Mouse (Mus musculus): Measurements from ENCODE around the gene Pck2. TPM values are rescaled to one million over a fixed set of nuclear protein-coding genes. Genes with fewer than 3 reads are reported as not detected.
A peak's percentile ranks its signal among the peaks of the same experiment; 100 is the strongest.

Pck2 gene
- total RNA-seq, 2 experiments from 2014 or later = 45.2 to 51.4 TPM

DNA sequence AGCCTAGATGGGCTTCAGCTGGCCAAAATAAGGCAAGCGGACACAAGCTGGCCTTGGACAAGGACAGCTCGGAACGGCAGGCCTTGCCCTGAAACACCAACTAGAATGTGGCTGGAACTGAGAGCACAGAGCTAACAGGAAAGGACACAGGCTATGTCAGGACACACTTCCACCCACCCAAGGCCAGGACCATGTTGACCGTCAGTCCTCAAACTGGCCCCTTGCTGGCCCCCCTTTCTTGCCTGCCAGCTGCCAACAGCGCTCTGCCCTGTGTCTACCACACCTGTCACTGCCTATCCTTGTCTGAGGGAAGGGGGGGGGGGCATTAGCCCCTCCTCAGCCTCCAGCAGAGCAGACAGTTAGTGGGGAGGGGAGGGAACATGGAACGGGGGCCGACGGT is 35.2 kb downstream of the Pck2 start, which contains the start of gene Fitm1:
TSS of gene Fitm1 (plus strand) at position 316 of the 400 bp plus-strand sequence.
- no peak for DNase-seq

GRCm38 (mm10) chr14:55575711-55576110 is 35.6 kb downstream of the Pck2 start:
- no peak for DNase-seq

DNA sequence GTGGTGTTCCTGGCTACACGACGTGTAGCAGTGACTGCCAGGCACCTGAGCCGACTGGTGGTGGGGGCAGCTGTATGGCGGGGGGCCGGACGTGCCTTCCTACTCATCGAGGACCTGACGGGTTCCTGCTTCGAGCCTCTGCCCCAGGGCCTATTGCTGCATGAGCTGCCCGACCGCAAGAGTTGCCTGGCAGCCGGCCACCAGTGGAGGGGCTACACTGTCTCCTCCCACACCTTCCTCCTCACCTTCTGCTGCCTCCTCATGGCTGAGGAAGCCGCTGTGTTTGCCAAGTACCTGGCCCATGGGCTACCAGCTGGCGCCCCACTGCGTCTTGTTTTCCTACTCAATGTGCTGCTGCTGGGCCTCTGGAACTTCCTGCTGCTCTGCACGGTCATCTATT is 36.3 kb downstream of the Pck2 start:
- no peak for DNase-seq

- peak; percentile 89 for DNase-seq
These were observed 38.0 kb downstream of the Pck2 start, which contains the start of gene Psme1 for GRCm38 (mm10) chr14:55577871-55578667. Gene Psme1, plus strand, starts transcription at chr14:55578123.

GRCm38 (mm10) chr14:55578668-55579269 is 38.7 kb downstream of the Pck2 start:
- peak; percentile 85 for DNase-seq

GRCm38 (mm10) chr14:55579511-55580496 is 39.7 kb downstream of the Pck2 start:
- DNase-seq = no peak

DNA sequence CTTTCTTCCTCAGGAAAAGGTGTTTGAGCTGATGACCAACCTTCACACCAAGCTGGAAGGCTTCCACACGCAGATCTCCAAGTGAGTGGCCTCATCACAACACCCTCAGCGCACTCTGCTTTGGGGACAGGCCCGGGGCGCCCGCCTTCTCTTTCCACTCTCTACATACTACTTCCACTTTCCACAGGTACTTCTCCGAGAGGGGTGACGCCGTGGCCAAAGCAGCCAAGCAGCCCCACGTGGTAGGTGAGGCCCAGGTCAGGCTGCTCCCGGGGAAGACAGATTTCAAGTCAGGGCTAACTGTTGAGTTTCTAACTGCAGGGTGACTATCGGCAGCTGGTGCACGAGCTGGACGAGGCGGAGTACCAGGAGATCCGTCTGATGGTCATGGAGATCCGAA is 40.7 kb downstream of the Pck2 start:
- no peak for DNase-seq

DNA sequence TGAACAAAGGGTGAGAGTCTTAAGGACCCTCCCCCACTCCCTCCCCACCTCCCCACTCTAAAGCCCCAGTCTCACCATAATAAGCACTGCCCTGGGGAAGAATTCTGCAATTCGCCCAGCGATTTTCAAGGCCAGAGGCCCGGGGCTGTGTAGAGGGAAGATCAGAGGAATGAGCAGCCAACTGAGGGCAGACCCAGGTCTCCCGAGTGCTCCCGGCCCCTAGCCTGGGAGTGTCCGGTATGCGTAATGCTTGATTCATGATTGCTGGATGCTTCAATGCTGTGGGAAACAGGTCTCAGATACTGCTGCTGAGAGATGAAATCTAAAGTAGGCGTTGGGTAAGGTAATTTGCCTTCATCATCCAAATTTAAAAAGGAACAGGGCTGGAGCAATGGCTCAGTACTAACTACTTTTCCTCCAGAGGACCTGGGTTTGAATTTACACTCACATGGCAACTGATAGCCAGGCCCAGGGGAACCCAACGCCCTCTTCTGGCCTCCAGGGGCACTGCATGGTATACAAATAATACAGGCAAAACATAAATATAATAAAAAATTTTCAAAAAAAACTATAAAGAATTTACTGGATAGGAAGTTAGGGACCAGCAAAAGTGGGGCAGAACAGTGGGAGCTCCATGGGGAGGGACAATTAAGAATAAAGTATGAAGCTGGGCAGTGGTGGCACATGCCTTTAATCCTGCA is 42.1 kb downstream of the Pck2 start:
- DNase-seq = no peak

DNA sequence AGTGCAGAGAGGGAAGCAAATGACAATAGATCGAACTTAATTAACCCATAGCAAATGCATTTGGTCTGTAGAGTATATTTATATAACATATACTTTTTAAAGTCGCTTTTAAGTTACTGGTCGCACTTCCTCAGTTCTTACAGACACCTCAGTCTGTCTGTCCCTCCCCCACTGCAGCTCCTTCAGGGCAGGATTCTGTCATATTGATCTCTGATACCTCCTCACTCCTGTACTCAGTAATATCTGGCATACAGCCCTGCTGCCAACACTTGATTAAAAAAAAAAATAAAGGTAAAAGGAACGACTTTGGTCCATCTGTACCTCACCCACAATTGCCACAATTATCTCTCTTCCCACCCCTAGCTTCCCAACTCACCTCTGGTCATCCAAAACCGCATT is 44.2 kb downstream of the Pck2 start:
- no peak for DNase-seq

GRCm38 (mm10) chr14:55584702-55585565 is 44.9 kb downstream of the Pck2 start, which contains the start of gene Emc9:
Gene Emc9, minus strand, starts transcription at chr14:55585302.
- DNase-seq = peak; percentile 91

DNA sequence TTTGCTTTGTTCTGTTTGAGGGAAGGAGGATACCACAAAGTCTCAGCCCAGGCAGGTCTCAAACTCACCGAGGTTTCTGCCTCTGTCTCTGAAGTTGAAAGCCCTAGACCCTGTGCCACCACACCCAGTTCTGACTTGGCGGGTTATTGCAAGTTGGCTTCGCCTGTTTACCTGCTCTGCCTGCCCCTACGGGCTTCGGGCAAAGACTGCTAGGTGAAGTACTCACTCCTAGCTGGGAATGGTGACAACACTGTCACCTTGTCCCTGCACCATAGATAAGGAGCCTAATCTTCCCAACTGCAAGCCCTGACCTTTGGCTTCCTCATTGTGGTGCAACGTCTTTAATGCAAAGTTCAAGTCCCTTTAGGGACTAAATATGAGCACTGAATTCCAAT is 45.5 kb downstream of the Pck2 start:
- DNase-seq = peak; percentile 32

- DNase-seq = no peak
These were observed 46.1 kb downstream of the Pck2 start for GRCm38 (mm10) chr14:55586149-55586548.

DNA sequence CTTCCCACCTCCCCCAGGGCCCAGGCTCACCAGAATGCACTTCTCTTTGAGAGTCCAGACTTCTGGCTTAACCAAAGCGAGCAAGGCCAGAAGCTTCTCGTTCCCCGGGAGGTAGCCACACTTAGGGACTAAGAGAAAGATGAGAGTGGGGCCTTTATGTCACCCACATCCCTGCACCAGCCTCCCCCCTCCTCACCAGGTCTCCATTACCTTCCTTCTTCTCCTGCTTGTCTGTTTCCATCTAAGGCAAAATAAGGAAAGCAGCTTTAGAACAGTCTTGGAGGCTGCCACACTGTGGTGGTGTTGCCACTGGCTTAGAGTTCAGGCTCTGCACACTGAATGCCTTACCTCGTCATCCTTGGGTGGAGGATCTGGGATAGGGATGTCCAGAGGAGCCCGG is 49.2 kb downstream of the Pck2 start:
- DNase-seq = no peak

DNA sequence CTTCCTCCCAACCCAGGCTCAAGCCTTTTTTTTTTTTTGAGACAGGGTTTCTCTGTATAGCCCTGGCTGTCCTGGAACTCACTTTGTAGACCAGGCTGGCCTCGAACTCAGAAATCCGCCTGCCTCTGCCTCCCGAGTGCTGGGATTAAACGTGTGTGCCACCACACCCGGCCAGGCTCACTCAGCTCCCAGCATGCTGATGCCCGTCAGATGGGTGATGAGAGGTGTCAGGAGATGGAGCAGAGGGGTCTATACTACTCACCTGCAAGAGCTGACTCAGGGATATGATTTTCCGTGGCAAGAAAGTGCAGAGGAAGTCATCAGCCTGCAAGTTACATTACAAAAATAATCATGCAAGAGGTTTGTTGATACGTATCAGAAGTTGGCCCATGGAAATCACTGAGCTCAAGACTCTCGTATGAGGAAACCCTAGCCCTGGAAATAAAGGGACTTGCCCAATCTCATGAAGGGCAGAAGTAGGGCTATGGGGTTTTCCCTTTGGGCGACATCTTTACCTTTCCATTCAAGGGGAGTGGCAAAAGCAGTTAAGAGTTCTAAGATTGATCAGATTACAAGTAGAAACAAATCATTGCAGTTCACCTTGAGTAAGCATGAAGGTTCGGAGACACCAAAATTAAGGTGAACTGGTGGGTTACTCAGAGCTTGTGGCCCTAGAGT is 49.8 kb downstream of the Pck2 start:
- no peak for DNase-seq

DNA sequence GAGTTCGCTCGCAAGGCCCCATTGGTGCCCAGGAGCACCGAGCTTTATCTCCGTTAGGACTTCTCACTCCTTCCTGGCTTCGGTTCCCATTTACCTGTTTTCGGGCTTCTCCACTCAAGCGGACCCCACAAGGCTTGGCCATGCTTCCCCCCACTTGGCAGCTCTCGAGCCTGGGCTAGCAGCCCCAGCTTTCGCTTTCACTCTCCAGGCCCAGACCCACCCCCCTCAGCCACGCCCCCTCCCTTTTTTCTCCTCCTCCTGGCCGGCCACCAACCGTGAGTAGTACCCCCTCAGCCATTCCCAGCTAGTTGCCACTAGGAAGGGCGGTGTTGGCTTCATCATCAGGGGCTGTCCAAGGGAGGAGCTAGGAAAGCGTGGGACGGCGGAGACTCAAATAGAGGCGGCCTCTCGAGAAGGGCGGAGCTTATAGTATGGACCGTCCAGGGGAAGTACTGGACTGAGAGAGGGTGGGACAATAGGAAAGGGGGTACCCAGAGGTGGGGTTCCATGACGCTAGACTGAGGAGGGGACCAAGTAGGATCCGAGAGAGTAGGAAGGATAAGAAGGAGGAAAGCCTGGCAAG is 50.8 kb downstream of the Pck2 start, which contains the start of gene Psme2:
TSS of gene Psme2 (minus strand) at position 366 of the 583 bp plus-strand sequence.
- DNase-seq = peak; percentile 95

GRCm38 (mm10) chr14:55591331-55591891 is 51.3 kb downstream of the Pck2 start, which contains the start of gene Rnf31:
Gene Rnf31, plus strand, starts transcription at chr14:55591708.
- peak; percentile 96 for DNase-seq

GRCm38 (mm10) chr14:55592226-55592625 is 52.2 kb downstream of the Pck2 start:
- DNase-seq = no peak

GRCm38 (mm10) chr14:55596036-55596690 is 56.1 kb downstream of the Pck2 start:
- no peak for DNase-seq
